Mouse (Mus musculus) spleen, postnatal 14 days (tissue): ENCODE measurements around the gene Spink4.

ENCODE experiments used
- DNase-seq, 2 experiments: peaks; one replicate each; pipeline ENCODE4 v3.0.0; 2021 to 2022; ENCODE audit warnings: low spot score in 2 of 2

Gene Spink4

GRCm38 (mm10) chr4:40919785-40920184, at the start of gene Spink4:
Spink4 (plus strand) TSS chr4:40920052.
- DNase-seq = no peak

- no peak for DNase-seq
Observed at GRCm38 (mm10) chr4:40870206-40870605, 49.6 kb upstream of the Spink4 start.

GRCm38 (mm10) chr4:40872129-40872528, 47.7 kb upstream of the Spink4 start:
- no peak for DNase-seq

- DNase-seq = no peak
Observed at GRCm38 (mm10) chr4:40873320-40873719, 46.5 kb upstream of the Spink4 start.

GRCm38 (mm10) chr4:40874151-40874600, 45.7 kb upstream of the Spink4 start:
- no peak for DNase-seq

GRCm38 (mm10) chr4:40874794-40875552, 44.9 kb upstream of the Spink4 start:
- DNase-seq = no peak

- DNase-seq = peak; percentile 16 to 31
Observed at GRCm38 (mm10) chr4:40875842-40876241, 44.0 kb upstream of the Spink4 start.

- DNase-seq = no peak
Observed at GRCm38 (mm10) chr4:40876814-40877371, 43.0 kb upstream of the Spink4 start.

- no peak for DNase-seq
Observed at GRCm38 (mm10) chr4:40877528-40877927, 42.3 kb upstream of the Spink4 start.

- no peak for DNase-seq
Observed at GRCm38 (mm10) chr4:40883200-40883599, 36.7 kb upstream of the Spink4 start.

GRCm38 (mm10) chr4:40884282-40885165, 35.3 kb upstream of the Spink4 start:
- DNase-seq = no peak

GRCm38 (mm10) chr4:40885166-40885525, 34.7 kb upstream of the Spink4 start:
- no peak for DNase-seq

- DNase-seq = no peak
Observed at GRCm38 (mm10) chr4:40885883-40886282, 34.0 kb upstream of the Spink4 start.

GRCm38 (mm10) chr4:40888839-40889238, 31.0 kb upstream of the Spink4 start:
- no peak for DNase-seq

GRCm38 (mm10) chr4:40889252-40889651, 30.6 kb upstream of the Spink4 start:
- no peak for DNase-seq

GRCm38 (mm10) chr4:40889983-40890382, 29.9 kb upstream of the Spink4 start:
- no peak for DNase-seq

- DNase-seq = no peak
Observed at GRCm38 (mm10) chr4:40891206-40891605, 28.6 kb upstream of the Spink4 start.

GRCm38 (mm10) chr4:40895118-40895517, 24.7 kb upstream of the Spink4 start:
- DNase-seq = no peak

- DNase-seq = no peak
Observed at GRCm38 (mm10) chr4:40895646-40896045, 24.2 kb upstream of the Spink4 start.

- no peak for DNase-seq
Observed at GRCm38 (mm10) chr4:40898476-40899044, 21.3 kb upstream of the Spink4 start.

- no peak for DNase-seq
Observed at GRCm38 (mm10) chr4:40899264-40899663, 20.6 kb upstream of the Spink4 start.

GRCm38 (mm10) chr4:40900071-40900470, 19.8 kb upstream of the Spink4 start:
- DNase-seq = no peak
